Mouse (Mus musculus): ENCODE measurements around the gene Acot1.

DNA sequence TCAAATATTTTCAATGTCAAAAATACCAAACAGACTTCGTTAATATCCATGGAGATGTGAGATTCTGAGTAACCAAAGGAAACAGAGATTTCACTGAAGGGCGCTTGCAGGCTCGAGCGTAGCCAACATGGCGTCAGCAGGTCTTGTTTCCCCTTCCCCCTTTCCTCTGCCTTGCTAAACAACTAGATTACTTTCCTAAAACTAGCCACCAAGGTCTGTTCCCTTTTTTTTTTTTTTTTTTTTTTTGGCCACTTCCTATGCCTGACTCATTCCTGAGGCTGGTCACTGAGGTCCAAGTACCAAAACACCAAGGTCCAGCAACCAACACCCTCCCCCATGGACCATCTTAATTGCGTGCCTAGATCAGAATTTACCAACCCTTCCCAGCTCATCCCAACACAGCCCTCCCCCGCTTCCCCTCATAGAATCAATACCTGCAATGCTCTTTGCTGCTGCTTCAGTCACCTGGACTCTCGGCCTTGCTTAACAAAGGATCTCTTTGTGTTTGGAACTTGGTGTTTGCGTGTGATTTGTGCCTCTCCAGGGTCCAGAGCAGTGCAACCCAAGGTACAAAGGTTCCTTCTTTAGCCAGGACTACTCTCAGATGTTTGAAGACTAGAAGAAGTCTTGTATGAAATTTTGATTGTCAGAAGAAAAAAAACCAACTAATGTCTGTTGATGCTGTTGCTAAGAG lies 13.9 kb downstream of the Acot1 start:
- no peak for TF ChIP-seq CTCF (IDR thresholded peaks at IDR 0.05; ENCODE audit: low read depth, low read length)
- no peak for TF ChIP-seq POLR2A (IDR thresholded peaks at IDR 0.05; ENCODE audit: insufficient read depth, low read length)
